1 mouse cellular context compared by ENCODE assay signal in the genomic region with DNA sequence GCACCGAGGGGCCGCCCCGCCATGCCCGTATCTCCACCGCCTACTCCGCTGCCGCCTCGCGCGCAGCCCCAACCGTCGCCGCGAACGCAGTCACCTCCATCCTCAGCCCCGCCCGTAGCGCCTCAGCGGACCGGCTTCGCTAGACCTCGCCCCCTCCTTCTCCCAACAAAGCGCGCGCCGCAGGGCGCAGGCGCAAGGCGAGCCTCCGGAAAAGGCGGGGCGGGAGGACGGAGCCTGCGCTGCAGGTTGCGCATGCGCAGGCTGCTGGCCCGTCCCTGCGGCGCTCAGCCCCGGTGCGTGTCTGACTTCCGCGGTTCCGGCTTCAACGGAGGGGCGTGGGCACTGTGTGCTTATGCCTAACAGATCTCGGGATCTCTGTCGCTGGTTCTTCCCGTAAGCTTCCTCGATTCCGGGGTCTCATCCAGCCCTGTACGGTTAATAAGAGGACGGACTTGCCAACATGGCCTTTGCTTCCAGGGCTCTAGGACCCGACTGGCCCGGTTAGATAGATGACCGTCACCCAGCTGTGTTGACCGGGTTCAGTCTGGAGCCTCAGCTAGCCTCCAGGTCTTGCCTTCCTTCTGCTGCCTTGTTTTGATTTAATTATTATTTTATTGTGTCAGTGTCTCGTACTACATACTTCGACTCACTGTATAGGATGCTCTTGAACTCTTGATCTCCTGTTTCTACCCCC.
TF ChIP-seq lines count a peak whose summit lies in the region.

TSS of gene Gmcl1 (minus strand) at position 201 of the 694 bp plus-strand sequence.

TF ChIP-seq in myocyte, 11 proteins besides CTCF, POLR2A, EP300 and RAD21 (continued from another document):
- TF ChIP-seq MYOD1 (IDR thresholded peaks at IDR 0.05; ENCODE audit: control insufficient read depth in 1 of 3, insufficient read length in 2 of 3, low read depth in 2 of 3) (no peak), E2F4 (IDR thresholded peaks at IDR 0.05; ENCODE audit: insufficient read depth) (no peak)
